Mouse (Mus musculus): ENCODE results near the gene Olfr668.

Olfr668 gene

GRCm38 (mm10) chr7:104927957-104928356 lies at the start of gene Olfr668:
Gene Olfr668, minus strand, starts transcription at chr7:104928057.
- TF ChIP-seq GATA4 (IDR thresholded peaks at IDR 0.05; ENCODE audit: insufficient replicate concordance, low read length), result no peak

GRCm38 (mm10) chr7:104962520-104962919 lies 34.7 kb upstream of the Olfr668 start, which contains the start of gene Olfr670:
Gene Olfr670, minus strand, starts transcription at chr7:104962620.
- no peak for TF ChIP-seq GATA4 (IDR thresholded peaks at IDR 0.05; ENCODE audit: insufficient replicate concordance, low read length)

- TF ChIP-seq GATA4 (IDR thresholded peaks at IDR 0.05; ENCODE audit: insufficient replicate concordance, low read length), result no peak
Observed at GRCm38 (mm10) chr7:104933940-104934339, 6.1 kb upstream of the Olfr668 start, which contains the start of gene Olfr669. Gene Olfr669, plus strand, starts transcription at chr7:104934240.

GRCm38 (mm10) chr7:104921382-104921781 lies 6.5 kb downstream of the Olfr668 start, which contains the start of gene Olfr667:
Gene Olfr667, minus strand, starts transcription at chr7:104921482.
- no peak for TF ChIP-seq GATA4 (IDR thresholded peaks at IDR 0.05; ENCODE audit: insufficient replicate concordance, low read length)

- TF ChIP-seq GATA4 (IDR thresholded peaks at IDR 0.05; ENCODE audit: insufficient replicate concordance, low read length), result no peak
Observed at GRCm38 (mm10) chr7:104895852-104896251, 32.0 kb downstream of the Olfr668 start, which contains the start of gene Olfr666. Gene Olfr666, minus strand, starts transcription at chr7:104895952.

GRCm38 (mm10) chr7:104877731-104878130 lies 50.1 kb downstream of the Olfr668 start, which contains the start of gene Olfr665:
Gene Olfr665, plus strand, starts transcription at chr7:104878031.
- TF ChIP-seq GATA4 (IDR thresholded peaks at IDR 0.05; ENCODE audit: insufficient replicate concordance, low read length), result no peak

Measured in liver, adult (tissue).